Mouse (Mus musculus) large intestine, adult 2 months (tissue): ENCODE data around the gene Eci2. TPM values are rescaled to one million over a fixed set of nuclear protein-coding genes. Genes with fewer than 3 reads are reported as not detected.
A peak's percentile ranks its signal among the peaks of the same experiment; 100 is the strongest.
"Not testable (repeated sequence)": the region's sequence is repeated elsewhere in the genome, so short reads cannot be mapped to it uniquely, and the experiment has no call there.

ENCODE experiments used
- DNase-seq: peaks from one replicate; pipeline ENCODE4 v3.0.0-alpha.2; 2012; ENCODE audit warnings: low read depth, low spot score
- WGBS: fragments of 180-500 bp; shearing (Covaris S2); methylation state at CpG from one replicate; pipeline ENCODE4 v1.1.7; 2018; 5-methylcytosine and 5-hydroxymethylcytosine counted together
- polyA plus RNA-seq: library from polyadenylated mRNA; depleted of rRNA; stranded (reverse); fragments of >200 nt; gene quantifications from 2 replicates; pipeline ENCODE4 v1.2.3, GENCODE M21; 2012

The Eci2 gene
- polyA plus RNA-seq, 1 experiment, result 36.7 TPM

- DNase-seq, result peak; percentile 83
- WGBS, result 1% methylated on average over 33 of the region's 33 CpGs
Observed at GRCm38 (mm10) chr13:34993983-34994811, 32.7 kb downstream of the Eci2 start.

GRCm38 (mm10) chr13:34993595-34993982 is 33.3 kb downstream of the Eci2 start:
- no peak for DNase-seq
- under 1% methylated on average over 22 of the region's 22 CpGs for WGBS

GRCm38 (mm10) chr13:34993085-34993484 is 33.8 kb downstream of the Eci2 start:
- WGBS, result 53% methylated on average over 4 of the region's 4 CpGs
- DNase-seq, result no peak

- no peak for DNase-seq
- WGBS, result 44% methylated on average over 4 of the region's 4 CpGs
Observed at GRCm38 (mm10) chr13:34991581-34992273, 35.2 kb downstream of the Eci2 start.

- DNase-seq, result not testable (repeated sequence)
- 93% methylated on average over 1 of the region's 1 CpGs for WGBS
Observed at GRCm38 (mm10) chr13:34983479-34983878, 43.4 kb downstream of the Eci2 start.

- WGBS, result 87% methylated on average over 5 of the region's 5 CpGs
- DNase-seq, result not testable (repeated sequence)
Observed at GRCm38 (mm10) chr13:34978635-34979034, 48.3 kb downstream of the Eci2 start.

- 94% methylated on average over 3 of the region's 3 CpGs for WGBS
- DNase-seq, result no peak
Observed at GRCm38 (mm10) chr13:34977410-34977809, 49.5 kb downstream of the Eci2 start.

GRCm38 (mm10) chr13:34976116-34976515 is 50.8 kb downstream of the Eci2 start:
- 91% methylated on average over 4 of the region's 4 CpGs for whole genome bisulfite sequencing

GRCm38 (mm10) chr13:34973770-34974169 is 53.1 kb downstream of the Eci2 start:
- no peak for DNase-seq
- 7% methylated on average over 1 of the region's 1 CpGs for WGBS

More at GRCm38 (mm10) chr13:34976116-34976515, 50.8 kb downstream of the Eci2 start:
- DNase-seq, result no peak

GRCm38 (mm10) chr13:34973149-34973548 is 53.7 kb downstream of the Eci2 start:
- DNase-seq, result no peak
- 17% methylated on average over 1 of the region's 1 CpGs for WGBS

GRCm38 (mm10) chr13:34972456-34972855 is 54.4 kb downstream of the Eci2 start:
- DNase-seq, result not testable (repeated sequence)

- WGBS, result 86% methylated on average over 9 of the region's 9 CpGs
- DNase-seq, result not testable (repeated sequence)
Observed at GRCm38 (mm10) chr13:34965647-34966046, 61.2 kb downstream of the Eci2 start.

- no peak for DNase-seq
- 15% methylated on average over 5 of the region's 5 CpGs for WGBS
Observed at GRCm38 (mm10) chr13:34964866-34965265, 62.0 kb downstream of the Eci2 start.

- no peak for DNase-seq
Observed at GRCm38 (mm10) chr13:34964419-34964818, 62.5 kb downstream of the Eci2 start.

GRCm38 (mm10) chr13:34963511-34964397 is 63.1 kb downstream of the Eci2 start, which contains the start of gene Eci3:
Gene Eci3, minus strand, starts transcription at chr13:34963810.
- no peak for DNase-seq
- WGBS, result 5% methylated on average over 32 of the region's 32 CpGs

More at GRCm38 (mm10) chr13:34964419-34964818, 62.5 kb downstream of the Eci2 start:
- WGBS, result 7% methylated on average over 14 of the region's 14 CpGs

- no peak for DNase-seq
- WGBS, result 98% methylated on average over 4 of the region's 4 CpGs
Observed at GRCm38 (mm10) chr13:34960996-34961770, 65.7 kb downstream of the Eci2 start.

GRCm38 (mm10) chr13:34958158-34958557 is 68.7 kb downstream of the Eci2 start:
- 66% methylated on average over 3 of the region's 3 CpGs for WGBS
- not testable (repeated sequence) for DNase-seq

- no peak for DNase-seq
- WGBS, result 51% methylated on average over 4 of the region's 4 CpGs
Observed at GRCm38 (mm10) chr13:34956901-34957300, 70.0 kb downstream of the Eci2 start.

GRCm38 (mm10) chr13:34951437-34951836 is 75.5 kb downstream of the Eci2 start:
- not testable (repeated sequence) for DNase-seq
- WGBS, result 71% methylated on average over 2 of the region's 2 CpGs
